Mouse (Mus musculus) ES-E14 (cell line): ENCODE measurements at regions not wholly inside any gene's neighbourhood (a gene's known extent, or its start where the extent isn't known, plus 50 kb on each side); places are given as distances from the start of the nearest gene placed in this dataset.

ENCODE experiments used
- CHD2 ChIP-seq: IDR thresholded peaks from 2 replicates; pipeline ENCODE4 v1.6.1; 2014; ENCODE audit warnings: mild to moderate bottlenecking, low read depth, low read length, inconsistent platforms
- HCFC1 ChIP-seq: IDR thresholded peaks from 2 replicates; pipeline ENCODE4 v1.6.1; 2012; ENCODE audit warnings: low read length, inconsistent platforms, borderline replicate concordance; ENCODE audit not compliant: insufficient read depth
- MAFK ChIP-seq: IDR thresholded peaks from 2 replicates; pipeline ENCODE4 v1.6.1; 2014; ENCODE audit warnings: mild to moderate bottlenecking, low read depth, low read length, inconsistent platforms; ENCODE audit not compliant: insufficient read depth
- ZC3H11A ChIP-seq: IDR thresholded peaks from 2 replicates; pipeline ENCODE4 v1.6.1; 2012; ENCODE audit warnings: low read depth, mild to moderate bottlenecking, inconsistent platforms, low read length, borderline replicate concordance

- no peak for TF ChIP-seq CHD2
- TF ChIP-seq MAFK, result no peak
- no peak for TF ChIP-seq HCFC1
- TF ChIP-seq ZC3H11A, result no peak
Measured at GRCm38 (mm10) chr3:83495584-83495983, 270.5 kb upstream of the Sfrp2 start.
